Mouse (Mus musculus): ENCODE measurements around the gene Ablim1.

Ablim1 gene

GRCm38 (mm10) chr19:57026501-57026900, 288.2 kb downstream of the Ablim1 start:
- in situ Hi-C loops (cut with MboI, MseI) = no loop called here

GRCm38 (mm10) chr19:57017785-57018179, 296.9 kb downstream of the Ablim1 start:
- in situ Hi-C loops (cut with MboI, MseI) = no loop called here

- in situ Hi-C loops (cut with MboI, MseI) = no loop called here
Observed at GRCm38 (mm10) chr19:57016995-57017784, 297.5 kb downstream of the Ablim1 start.

- in situ Hi-C loops (cut with MboI, MseI) = no loop called here
Observed at GRCm38 (mm10) chr19:57014808-57015207, 299.9 kb downstream of the Ablim1 start.

- in situ Hi-C loops (cut with MboI, MseI) = no loop called here
Observed at GRCm38 (mm10) chr19:57013271-57013677, 301.4 kb downstream of the Ablim1 start.

GRCm38 (mm10) chr19:57012068-57012467, 302.7 kb downstream of the Ablim1 start:
- in situ Hi-C loops (cut with MboI, MseI) = no loop called here

- in situ Hi-C loops (cut with MboI, MseI) = no loop called here
Observed at GRCm38 (mm10) chr19:57010064-57010463, 304.7 kb downstream of the Ablim1 start.

- in situ Hi-C loops (cut with MboI, MseI) = loop anchor here (5.0 kb wide), 1 partner anchor 87 kb away; no protein-coding TSS in a partner anchor
Observed at GRCm38 (mm10) chr19:57009653-57010052, 305.1 kb downstream of the Ablim1 start.

- in situ Hi-C loops (cut with MboI, MseI) = loop anchor here (5.0 kb wide), 1 partner anchor 86 kb away; no protein-coding TSS in a partner anchor
Observed at GRCm38 (mm10) chr19:57007781-57008710, 306.7 kb downstream of the Ablim1 start, which contains the start of gene Afap1l2. TSS of gene Afap1l2 (minus strand) at chr19:57008228.

GRCm38 (mm10) chr19:57007291-57007690, 307.4 kb downstream of the Ablim1 start:
- in situ Hi-C loops (cut with MboI, MseI) = loop anchor here (5.0 kb wide), 1 partner anchor 85 kb away; no protein-coding TSS in a partner anchor

GRCm38 (mm10) chr19:57006841-57007240, 307.9 kb downstream of the Ablim1 start:
- in situ Hi-C loops (cut with MboI, MseI) = loop anchor here (5.0 kb wide), 1 partner anchor 85 kb away; no protein-coding TSS in a partner anchor

- in situ Hi-C loops (cut with MboI, MseI) = loop anchor here (5.0 kb wide), 1 partner anchor 83 kb away; no protein-coding TSS in a partner anchor
Observed at GRCm38 (mm10) chr19:57005062-57005461, 309.7 kb downstream of the Ablim1 start.

- in situ Hi-C loops (cut with MboI, MseI) = no loop called here
Observed at GRCm38 (mm10) chr19:57003460-57003810, 311.3 kb downstream of the Ablim1 start.

GRCm38 (mm10) chr19:57002741-57003459, 311.8 kb downstream of the Ablim1 start:
- in situ Hi-C loops (cut with MboI, MseI) = no loop called here

- in situ Hi-C loops (cut with MboI, MseI) = no loop called here
Observed at GRCm38 (mm10) chr19:57001926-57002325, 312.8 kb downstream of the Ablim1 start.

GRCm38 (mm10) chr19:57000592-57000991, 314.1 kb downstream of the Ablim1 start:
- in situ Hi-C loops (cut with MboI, MseI) = no loop called here

- in situ Hi-C loops (cut with MboI, MseI) = no loop called here
Observed at GRCm38 (mm10) chr19:56999781-57000180, 314.9 kb downstream of the Ablim1 start.

GRCm38 (mm10) chr19:56998910-56999309, 315.8 kb downstream of the Ablim1 start:
- in situ Hi-C loops (cut with MboI, MseI) = no loop called here

- in situ Hi-C loops (cut with MboI, MseI) = no loop called here
Observed at GRCm38 (mm10) chr19:56998331-56998730, 316.4 kb downstream of the Ablim1 start.

- in situ Hi-C loops (cut with MboI, MseI) = no loop called here
Observed at GRCm38 (mm10) chr19:56997164-56997599, 317.5 kb downstream of the Ablim1 start.

GRCm38 (mm10) chr19:56995441-56995840, 319.3 kb downstream of the Ablim1 start:
- in situ Hi-C loops (cut with MboI, MseI) = no loop called here

Measured in T-helper 1 cell (primary cell).